Mouse (Mus musculus) olfactory bulb, adult 2 months (tissue): ENCODE measurements around the gene Haus3.

Experiments
- CTCF ChIP-seq: fragments of 200-500 bp; IDR thresholded peaks from 2 replicates; pipeline ENCODE4 v1.5.1; 2012; ENCODE audit warnings: low read depth, mild to moderate bottlenecking, low read length, moderate library complexity; ENCODE audit not compliant: insufficient read depth
- POLR2A ChIP-seq: fragments of 200-500 bp; IDR thresholded peaks from 2 replicates; pipeline ENCODE4 v1.6.1; 2012; ENCODE audit warnings: mild to moderate bottlenecking, low read depth, low read length, moderate library complexity; ENCODE audit not compliant: insufficient read depth

- no peak for TF ChIP-seq CTCF
- no peak for TF ChIP-seq POLR2A
Measured at GRCm38 (mm10) chr5:34147554-34147953, 21.8 kb downstream of the Haus3 start.
